Mouse (Mus musculus): Measurements from ENCODE around the gene Rad51d.

DNA sequence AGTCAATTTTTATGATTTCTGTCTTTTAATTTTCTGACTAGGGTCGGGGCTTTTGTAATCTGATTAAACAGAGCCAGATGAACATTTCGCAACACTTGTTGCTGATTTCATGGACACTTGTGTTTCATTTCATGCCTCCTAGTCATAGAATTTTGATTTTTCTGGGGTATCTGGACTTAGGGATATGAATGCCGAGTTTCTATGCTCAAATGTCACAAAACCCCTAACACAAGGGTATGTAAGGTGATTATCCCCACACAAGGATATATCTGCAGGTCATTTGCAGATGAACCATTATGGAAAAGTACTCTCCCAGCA, 39.2 kb upstream of the Rad51d start:
- TF ChIP-seq POLR2A (IDR thresholded peaks at IDR 0.05; ENCODE audit: borderline replicate concordance, low read depth, low read length) (no peak), CTCF (IDR thresholded peaks at IDR 0.05; ENCODE audit: low read depth, low read length) (no peak)

Data from bone marrow macrophage, adult 2 months (primary cell).